In the genomic region with DNA sequence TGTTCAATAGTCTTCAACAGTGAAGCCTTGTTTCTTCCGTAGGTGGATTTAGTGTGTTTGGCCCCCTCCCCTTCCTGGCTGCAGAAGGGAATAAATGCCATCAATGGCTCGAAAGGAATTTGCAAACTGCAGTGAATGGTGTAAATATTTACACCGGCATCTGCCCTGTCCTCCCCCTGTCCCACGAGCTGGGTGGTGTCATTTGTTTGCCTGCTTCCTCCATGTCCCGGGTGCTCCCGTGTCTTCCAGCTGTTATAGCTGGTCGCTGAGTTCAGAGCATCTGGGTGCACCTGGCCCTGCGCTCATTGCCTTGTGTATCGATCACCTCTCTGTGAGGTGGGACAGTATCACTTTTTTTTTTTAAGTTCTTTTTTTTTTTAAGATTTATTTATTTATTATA, we compare ENCODE assay signal across 23 mouse cellular contexts. TPM values are rescaled to one million over a fixed set of nuclear protein-coding genes. Genes with fewer than 3 reads are reported as not detected.
DNase-seq lines count a peak whose midpoint lies in the region; ATAC-seq and TF ChIP-seq lines count a peak whose summit lies in the region.
"Had no signal": no experiment of that assay in that cellular context is flagged by ENCODE, and none has a peak within 500 bp of the region (broad histone marks: within the 10 kb centered on the region; RNA-seq: fewer than 3 reads in every experiment).

No protein-coding gene starts in this region.

- peaks cover 3% of the 10 kb centered on the region; the same call in 1 of the 2 replicates for H3K4me1 ChIP-seq in lung, adult 2 months (ENCODE audit: control insufficient read depth, insufficient read depth, low read length)
- no peaks in the 10 kb centered on the region for H3K4me1 ChIP-seq in intestine, embryonic 16.5 days (ENCODE audit: control insufficient read depth, insufficient read depth, low read length)
- H3K4me1 ChIP-seq in midbrain, embryonic 13.5 days (replicated peaks): no peaks in the 10 kb centered on the region
- no peaks in the 10 kb centered on the region for H3K4me1 ChIP-seq in limb, embryonic 10.5 days
- H3K4me1 ChIP-seq: embryonic facial prominence, embryonic 13.5 days; embryonic facial prominence, embryonic 15.5 days; forebrain, embryonic 10.5 days; forebrain, embryonic 12.5 days had no signal

- no peak for TF ChIP-seq CTCF in lung, adult 2 months (IDR thresholded peaks at IDR 0.05; ENCODE audit: insufficient read depth, low read length)

- no peak overlapping the region for H3K9ac ChIP-seq in intestine, embryonic 16.5 days (ENCODE audit: low read depth, low read length)
- no peak overlapping the region for H3K9ac ChIP-seq in midbrain, embryonic 13.5 days (replicated peaks)
- H3K9ac ChIP-seq: embryonic facial prominence, embryonic 13.5 days; embryonic facial prominence, embryonic 15.5 days; forebrain, embryonic 12.5 days had no signal

- peak; percentile 41; the same call in 1 of the 2 replicates for ATAC-seq in intestine, embryonic 16.5 days
- ATAC-seq in midbrain, embryonic 13.5 days: no peak
- ATAC-seq: forebrain, embryonic 14.5 days had no signal

- H3K4me3 ChIP-seq in lung, adult 2 months (replicated peaks; ENCODE audit: extremely low read depth, low read depth, low read length): no peak overlapping the region
- no peak overlapping the region for H3K4me3 ChIP-seq in intestine, embryonic 16.5 days (ENCODE audit: low read length)
- H3K4me3 ChIP-seq in midbrain, embryonic 13.5 days (replicated peaks): no peak overlapping the region
- H3K4me3 ChIP-seq in limb, embryonic 10.5 days: no peak overlapping the region
- H3K4me3 ChIP-seq: embryonic facial prominence, embryonic 13.5 days; embryonic facial prominence, embryonic 15.5 days; erythroblast, embryonic 14.5 days; forebrain, embryonic 10.5 days; forebrain, embryonic 12.5 days had no signal

- WGBS in lung, adult 2 months: 31% methylated on average over 9 of the region's 9 CpGs
- 31% methylated on average over 9 of the region's 9 CpGs for WGBS in intestine, embryonic 16.5 days
- WGBS in midbrain, embryonic 13.5 days: 84% methylated on average over 9 of the region's 9 CpGs
- WGBS in limb, embryonic 10.5 days: 60% methylated on average over 9 of the region's 9 CpGs

- H3K36me3 ChIP-seq in intestine, embryonic 16.5 days (ENCODE audit: control insufficient read depth, insufficient read depth, low read length): no peaks in the 10 kb centered on the region
- no peaks in the 10 kb centered on the region for H3K36me3 ChIP-seq in midbrain, embryonic 13.5 days
- no peaks in the 10 kb centered on the region for H3K36me3 ChIP-seq in limb, embryonic 10.5 days
- H3K36me3 ChIP-seq: embryonic facial prominence, embryonic 13.5 days; embryonic facial prominence, embryonic 15.5 days; forebrain, embryonic 10.5 days; forebrain, embryonic 12.5 days had no signal

- H3K4me2 ChIP-seq in intestine, embryonic 16.5 days (ENCODE audit: low read depth, low read length): no peak overlapping the region
- H3K4me2 ChIP-seq in midbrain, embryonic 13.5 days (replicated peaks): no peak overlapping the region
- H3K4me2 ChIP-seq: embryonic facial prominence, embryonic 13.5 days; embryonic facial prominence, embryonic 15.5 days; forebrain, embryonic 12.5 days had no signal

- H3K9me3 ChIP-seq in intestine, embryonic 16.5 days (ENCODE audit: control insufficient read depth, low read length): no peaks in the 10 kb centered on the region
- H3K9me3 ChIP-seq in midbrain, embryonic 13.5 days: no peaks in the 10 kb centered on the region
- no peaks in the 10 kb centered on the region for H3K9me3 ChIP-seq in limb, embryonic 10.5 days (replicated peaks)
- H3K9me3 ChIP-seq: embryonic facial prominence, embryonic 13.5 days; embryonic facial prominence, embryonic 15.5 days; forebrain, embryonic 10.5 days; forebrain, embryonic 12.5 days had no signal

- peak; percentile 19 for DNase-seq in kidney, postnatal 10 days
- DNase-seq in kidney, adult 9 months: no peak
- peak; percentile 25 for DNase-seq in lung, postnatal 10 days
- DNase-seq in lung, adult 2 months: no peak
- no peak for DNase-seq in limb, embryonic 10.5 days (ENCODE audit: low spot score)
- DNase-seq: adrenal gland, adult 2 months; adrenal gland, postnatal 10 days; adrenal gland, postnatal 25 days; cerebellum, adult 11 months; cerebellum, adult 18-20 months; cerebellum, adult 8-10 months; cerebellum, adult 9-11 months; cerebellum, postnatal 14 days; cerebellum, postnatal 36 days; embryo, embryonic 11 days had no signal

- no peaks in the 10 kb centered on the region for H3K27me3 ChIP-seq in intestine, embryonic 16.5 days (replicated peaks; ENCODE audit: control insufficient read depth, insufficient read depth, low read length)
- no peaks in the 10 kb centered on the region for H3K27me3 ChIP-seq in midbrain, embryonic 13.5 days
- no peaks in the 10 kb centered on the region for H3K27me3 ChIP-seq in limb, embryonic 10.5 days (ENCODE audit: low read depth, poor library complexity, severe bottlenecking)
- H3K27me3 ChIP-seq: embryonic facial prominence, embryonic 13.5 days; embryonic facial prominence, embryonic 15.5 days; forebrain, embryonic 12.5 days had no signal

- TF ChIP-seq POLR2A in lung, adult 2 months (IDR thresholded peaks at IDR 0.05; ENCODE audit: borderline replicate concordance, extremely low read depth, low read depth, low read length): no peak

- no peak overlapping the region for H3K27ac ChIP-seq in intestine, embryonic 16.5 days (ENCODE audit: low read length)
- H3K27ac ChIP-seq in midbrain, embryonic 13.5 days: no peak overlapping the region
- H3K27ac ChIP-seq in limb, embryonic 10.5 days: no peak overlapping the region
- H3K27ac ChIP-seq: embryonic facial prominence, embryonic 13.5 days; embryonic facial prominence, embryonic 15.5 days; forebrain, embryonic 10.5 days; forebrain, embryonic 12.5 days had no signal

RNA-seq across cellular contexts. Expression of a gene that starts 50.7 kb away (rescaled TPM):
- 7.7 and 10.8 TPM in 2 replicates for polyA plus RNA-seq in lung, adult 2 months (2012; rRNA removed)
- polyA plus RNA-seq in intestine, embryonic 16.5 days (2015; fragmentation: Nextera tagmentation; extraction: Ambion mirVana): 215 and 233 TPM in 2 replicates
- polyA plus RNA-seq in midbrain, embryonic 13.5 days (2015; fragmentation: Nextera tagmentation; extraction: Ambion mirVana): 199 and 201 TPM in 2 replicates
- 460 and 503 TPM in 2 replicates for polyA plus RNA-seq in limb, embryonic 10.5 days (2016; fragmentation: Nextera tagmentation; extraction: Ambion mirVana)

RNA-seq across cellular contexts. Expression of a gene that starts 50.7 kb away (rescaled TPM):
- 12.4 and 17.3 TPM in 2 replicates for polyA plus RNA-seq in lung, adult 2 months (2012; rRNA removed)
- 14.9 and 15.7 TPM in 2 replicates for polyA plus RNA-seq in intestine, embryonic 16.5 days (2015; fragmentation: Nextera tagmentation; extraction: Ambion mirVana)
- 22.9 and 23.9 TPM in 2 replicates for polyA plus RNA-seq in midbrain, embryonic 13.5 days (2015; fragmentation: Nextera tagmentation; extraction: Ambion mirVana)
- polyA plus RNA-seq in limb, embryonic 10.5 days (2016; fragmentation: Nextera tagmentation; extraction: Ambion mirVana): 25.0 and 27.0 TPM in 2 replicates

Comparison
In these comparisons a context has a peak if more than half of its experiments do, and no peak if none do; other contexts are left out.
1. DNase-seq: peak in kidney, postnatal 10 days (single experiment) and lung, postnatal 10 days (single experiment); none in kidney, adult 9 months (single experiment), lung, adult 2 months (single experiment) and limb, embryonic 10.5 days (single experiment).
2. RNA of a gene that starts 50.7 kb away (polyA plus RNA-seq): 460 to 503 TPM in limb, embryonic 10.5 days, 215 to 233 TPM in intestine, embryonic 16.5 days and 199 to 201 TPM in midbrain, embryonic 13.5 days; 7.7 to 10.8 TPM in lung, adult 2 months; every median in the first group is over 10 times any median in the second.